Mouse (Mus musculus) right cerebral cortex, postnatal 14 days (tissue): ENCODE measurements around the gene Gm10300.
A peak's percentile ranks its signal among the peaks of the same experiment; 100 is the strongest.

Experiments used
- DNase-seq: peaks from one replicate; pipeline ENCODE4 v3.0.0; 2022

Gene Gm10300

GRCm38 (mm10) chr4:132079555-132080275 lies 5.2 kb downstream of the Gm10300 start:
- DNase-seq: peak; percentile 75

GRCm38 (mm10) chr4:132080492-132080983 lies 6.0 kb downstream of the Gm10300 start:
- no peak for DNase-seq

- no peak for DNase-seq
Measured at GRCm38 (mm10) chr4:132085114-132085513, 10.6 kb downstream of the Gm10300 start.

GRCm38 (mm10) chr4:132088921-132089320 lies 14.4 kb downstream of the Gm10300 start:
- peak; percentile 58 for DNase-seq

GRCm38 (mm10) chr4:132093136-132093535 lies 18.6 kb downstream of the Gm10300 start:
- no peak for DNase-seq

- no peak for DNase-seq
Measured at GRCm38 (mm10) chr4:132093928-132094327, 19.4 kb downstream of the Gm10300 start.

- DNase-seq: no peak
Measured at GRCm38 (mm10) chr4:132095043-132095442, 20.5 kb downstream of the Gm10300 start.

GRCm38 (mm10) chr4:132099548-132099947 lies 25.1 kb downstream of the Gm10300 start:
- no peak for DNase-seq

- DNase-seq: no peak
Measured at GRCm38 (mm10) chr4:132101152-132101551, 26.7 kb downstream of the Gm10300 start.

- DNase-seq: no peak
Measured at GRCm38 (mm10) chr4:132108221-132108620, 33.7 kb downstream of the Gm10300 start.

GRCm38 (mm10) chr4:132111227-132111626 lies 36.7 kb downstream of the Gm10300 start:
- DNase-seq: no peak

- DNase-seq: no peak
Measured at GRCm38 (mm10) chr4:132113411-132114095, 39.1 kb downstream of the Gm10300 start.

- DNase-seq: no peak
Measured at GRCm38 (mm10) chr4:132116315-132116714, 41.8 kb downstream of the Gm10300 start.

- DNase-seq: no peak
Measured at GRCm38 (mm10) chr4:132119566-132119965, 45.1 kb downstream of the Gm10300 start.

- DNase-seq: no peak
Measured at GRCm38 (mm10) chr4:132121674-132122073, 47.2 kb downstream of the Gm10300 start.

- no peak for DNase-seq
Measured at GRCm38 (mm10) chr4:132123166-132123565, 48.7 kb downstream of the Gm10300 start.
